Mouse (Mus musculus) splenic B cell, adult 2 months (primary cell): ENCODE results near the gene Pdhx.
A peak's percentile ranks its signal among the peaks of the same experiment; 100 is the strongest.

Experiments
- DNase-seq: peaks from one replicate; pipeline ENCODE4 v3.0.0-alpha.2; 2011; ENCODE audit warnings: low read depth, low spot score
- H3K27me3 ChIP-seq: 2 replicates; pipeline ENCODE4 v1.6.1; 2012; ENCODE audit warnings: mild to moderate bottlenecking, low read length, moderate library complexity, mixed read lengths; ENCODE audit not compliant: control insufficient read depth, poor library complexity, insufficient read depth, severe bottlenecking
- H3K36me3 ChIP-seq: 2 replicates; pipeline ENCODE4 v1.6.1; 2012; ENCODE audit warnings: mild to moderate bottlenecking, low read length, moderate library complexity, mixed read lengths; ENCODE audit not compliant: control insufficient read depth, poor library complexity, insufficient read depth, severe bottlenecking

Pdhx gene

GRCm38 (mm10) chr2:103020191-103020987, 52.9 kb downstream of the Pdhx start:
- no peak for DNase-seq
- no peaks in the 10 kb centered on the region for H3K27me3 ChIP-seq
- no peaks in the 10 kb centered on the region for H3K36me3 ChIP-seq

- Histone ChIP-seq H3K36me3 (no peaks in the 10 kb centered on the region), H3K27me3 (no peaks in the 10 kb centered on the region)
- DNase-seq: peak; percentile 73
Measured at GRCm38 (mm10) chr2:103018817-103019494, 54.4 kb downstream of the Pdhx start.

- no peaks in the 10 kb centered on the region for H3K36me3 ChIP-seq
- no peaks in the 10 kb centered on the region for H3K27me3 ChIP-seq
- DNase-seq: no peak
Measured at GRCm38 (mm10) chr2:103017391-103017824, 55.9 kb downstream of the Pdhx start.

- no peak for DNase-seq
- Histone ChIP-seq H3K27me3 (no peaks in the 10 kb centered on the region), H3K36me3 (no peaks in the 10 kb centered on the region)
Measured at GRCm38 (mm10) chr2:103016089-103016488, 57.2 kb downstream of the Pdhx start.

GRCm38 (mm10) chr2:103012782-103013575, 60.3 kb downstream of the Pdhx start:
- Histone ChIP-seq H3K36me3 (no peaks in the 10 kb centered on the region), H3K27me3 (no peaks in the 10 kb centered on the region)
- DNase-seq: peak; percentile 39

GRCm38 (mm10) chr2:103008221-103008620, 65.1 kb downstream of the Pdhx start:
- Histone ChIP-seq H3K27me3 (no peaks in the 10 kb centered on the region), H3K36me3 (no peaks in the 10 kb centered on the region)
- peak; percentile 21 for DNase-seq

GRCm38 (mm10) chr2:103004599-103004998, 68.7 kb downstream of the Pdhx start:
- no peak for DNase-seq
- Histone ChIP-seq H3K27me3 (no peaks in the 10 kb centered on the region), H3K36me3 (no peaks in the 10 kb centered on the region)

- Histone ChIP-seq H3K36me3 (no peaks in the 10 kb centered on the region), H3K27me3 (no peaks in the 10 kb centered on the region)
- peak; percentile 70 for DNase-seq
Measured at GRCm38 (mm10) chr2:102999153-102999575, 74.1 kb downstream of the Pdhx start.

GRCm38 (mm10) chr2:102998356-102998755, 75.0 kb downstream of the Pdhx start:
- no peaks in the 10 kb centered on the region for H3K27me3 ChIP-seq
- H3K36me3 ChIP-seq: no peaks in the 10 kb centered on the region
- peak; percentile 68 for DNase-seq

GRCm38 (mm10) chr2:102997874-102998273, 75.4 kb downstream of the Pdhx start:
- no peaks in the 10 kb centered on the region for H3K36me3 ChIP-seq
- DNase-seq: no peak
- no peaks in the 10 kb centered on the region for H3K27me3 ChIP-seq

- Histone ChIP-seq H3K27me3 (no peaks in the 10 kb centered on the region), H3K36me3 (no peaks in the 10 kb centered on the region)
- DNase-seq: no peak
Measured at GRCm38 (mm10) chr2:102993841-102994607, 79.3 kb downstream of the Pdhx start.

- Histone ChIP-seq H3K27me3 (no peaks in the 10 kb centered on the region), H3K36me3 (no peaks in the 10 kb centered on the region)
- no peak for DNase-seq
Measured at GRCm38 (mm10) chr2:102992405-102992804, 80.9 kb downstream of the Pdhx start.

GRCm38 (mm10) chr2:102990301-102990702, 83.0 kb downstream of the Pdhx start:
- DNase-seq: peak; percentile 76
- Histone ChIP-seq H3K27me3 (no peaks in the 10 kb centered on the region), H3K36me3 (no peaks in the 10 kb centered on the region)

- Histone ChIP-seq H3K27me3 (no peaks in the 10 kb centered on the region), H3K36me3 (no peaks in the 10 kb centered on the region)
- no peak for DNase-seq
Measured at GRCm38 (mm10) chr2:102989446-102989845, 83.9 kb downstream of the Pdhx start.
